Mouse (Mus musculus): ENCODE measurements around the gene Mif4gd. TPM values are rescaled to one million over a fixed set of nuclear protein-coding genes. Genes with fewer than 3 reads are reported as not detected.

The Mif4gd gene
- total and polyA plus RNA-seq, 3 experiments, result 42.0 to 62.9 TPM; not detected in 1

GRCm38 (mm10) chr11:115608421-115609399 lies 4.1 kb downstream of the Mif4gd start:
- Histone ChIP-seq H3K27ac (ENCODE audit: control insufficient read depth, low read depth, low read length) (no peak overlapping the region), H3K36me3 (ENCODE audit: control insufficient read depth in 1 of 2, insufficient read depth in 2 of 2, low read length in 2 of 2) (peaks cover 2 to 21% of the 10 kb centered on the region in 2 experiments), H3K4me3 (ENCODE audit: control insufficient read depth in 1 of 2, insufficient read depth in 1 of 2, low read depth in 2 of 2, low read length in 2 of 2) (no peak overlapping the region), H3K27me3 (ENCODE audit: control insufficient read depth in 1 of 2, insufficient read depth in 2 of 2, low read length in 2 of 2) (no peaks in the 10 kb centered on the region), H3K4me1 (ENCODE audit: control insufficient read depth in 1 of 2, insufficient read depth in 2 of 2, low read length in 2 of 2) (peaks cover 5 to 21% of the 10 kb centered on the region in 2 experiments; a peak in 3 of 4 replicates), H3K9me3 (replicated peaks; ENCODE audit: insufficient read depth, low read length) (no peaks in the 10 kb centered on the region), H3K79me2 (ENCODE audit: control insufficient read depth, insufficient read depth, low read length, poor library complexity) (peaks cover 31% of the 10 kb centered on the region), H3K9ac (ENCODE audit: control insufficient read depth, low read depth, low read length, poor library complexity, severe bottlenecking) (no peak overlapping the region)
- no peak for TF ChIP-seq MXI1 (IDR thresholded peaks at IDR 0.05; ENCODE audit: low read depth, low read length)
- TF ChIP-seq POLR2A (IDR thresholded peaks at IDR 0.05; ENCODE audit: control insufficient read depth in 1 of 2, insufficient read depth in 1 of 2, low read depth in 1 of 2, low read length in 2 of 2, poor library complexity in 1 of 2), result peak in 1 of 2 experiments; percentile 28; a peak in 1 of 4 replicates
- no peak for DNase-seq (ENCODE audit: low read depth, low spot score)

GRCm38 (mm10) chr11:115606733-115607132 lies 6.0 kb downstream of the Mif4gd start:
- TF ChIP-seq E2F4 (IDR thresholded peaks at IDR 0.05; ENCODE audit: borderline replicate concordance, low read depth, low read length), result no peak
- no peak for TF ChIP-seq EP300 (IDR thresholded peaks at IDR 0.05; ENCODE audit: low read depth in 1 of 2, low read length in 2 of 2)
- no peak for TF ChIP-seq POLR2AphosphoS5 (IDR thresholded peaks at IDR 0.05; ENCODE audit: borderline replicate concordance, low read depth, low read length)

GRCm38 (mm10) chr11:115604304-115604696 lies 8.5 kb downstream of the Mif4gd start:
- Histone ChIP-seq H3K9me3 (replicated peaks; ENCODE audit: insufficient read depth, low read length) (no peaks in the 10 kb centered on the region), H3K27me3 (ENCODE audit: control insufficient read depth in 1 of 2, insufficient read depth in 2 of 2, low read length in 2 of 2) (no peaks in the 10 kb centered on the region), H3K4me1 (ENCODE audit: control insufficient read depth in 1 of 2, insufficient read depth in 2 of 2, low read length in 2 of 2) (peaks cover 9 to 39% of the 10 kb centered on the region in 2 experiments), H3K27ac (ENCODE audit: control insufficient read depth, low read depth, low read length) (peak overlapping the region; percentile 87), H3K36me3 (ENCODE audit: control insufficient read depth in 1 of 2, insufficient read depth in 2 of 2, low read length in 2 of 2) (peaks cover 5 to 30% of the 10 kb centered on the region in 2 experiments), H3K9ac (ENCODE audit: control insufficient read depth, low read depth, low read length, poor library complexity, severe bottlenecking) (peak overlapping the region; percentile 83), H3K79me2 (ENCODE audit: control insufficient read depth, insufficient read depth, low read length, poor library complexity) (peaks cover 66% of the 10 kb centered on the region), H3K4me3 (ENCODE audit: control insufficient read depth in 1 of 2, insufficient read depth in 1 of 2, low read depth in 2 of 2, low read length in 2 of 2) (peak overlapping the region; percentile 75 to 84)
- DNase-seq (ENCODE audit: low read depth, low spot score), result peak; percentile 68
- no peak for TF ChIP-seq KAT2A (conservative IDR thresholded peaks at IDR 0.05; ENCODE audit: low read depth, low read length)
- no peak for TF ChIP-seq JUND (IDR thresholded peaks at IDR 0.05; ENCODE audit: low read depth, low read length)
- no peak for TF ChIP-seq RAD21 (IDR thresholded peaks at IDR 0.05; ENCODE audit: low read depth, low read length)
- TF ChIP-seq ZNF384 (IDR thresholded peaks at IDR 0.05; ENCODE audit: low read depth, low read length), result no peak
- TF ChIP-seq ZC3H11A (IDR thresholded peaks at IDR 0.05; ENCODE audit: low read depth, low read length), result no peak
- TF ChIP-seq MAX (IDR thresholded peaks at IDR 0.05; ENCODE audit: low read length), result no peak
- no peak for TF ChIP-seq POLR2AphosphoS5 (IDR thresholded peaks at IDR 0.05; ENCODE audit: borderline replicate concordance, low read depth, low read length)
- no peak for TF ChIP-seq GABPA (IDR thresholded peaks at IDR 0.05; ENCODE audit: low read depth, low read length)
- no peak; the same call in 1 of the 2 replicates for TF ChIP-seq MXI1 (IDR thresholded peaks at IDR 0.05; ENCODE audit: low read depth, low read length)
- no peak for TF ChIP-seq NRF1 (IDR thresholded peaks at IDR 0.05; ENCODE audit: insufficient read depth, low read depth, low read length, poor library complexity, severe bottlenecking)
- no peak for TF ChIP-seq USF2 (IDR thresholded peaks at IDR 0.05; ENCODE audit: borderline replicate concordance in 1 of 2, insufficient read depth in 1 of 2, low read depth in 1 of 2, low read length in 2 of 2)
- TF ChIP-seq USF1 (IDR thresholded peaks at IDR 0.05; ENCODE audit: low read depth, low read length), result no peak
- TF ChIP-seq E2F4 (IDR thresholded peaks at IDR 0.05; ENCODE audit: borderline replicate concordance, low read depth, low read length), result no peak; the same call in 1 of the 2 replicates
- TF ChIP-seq MAZ (IDR thresholded peaks at IDR 0.05; ENCODE audit: low read depth, low read length), result no peak
- TF ChIP-seq UBTF (IDR thresholded peaks at IDR 0.05; ENCODE audit: borderline replicate concordance, insufficient read depth, low read depth, low read length), result no peak
- TF ChIP-seq BHLHE40 (IDR thresholded peaks at IDR 0.05; ENCODE audit: borderline replicate concordance, low read depth, low read length), result no peak

More at GRCm38 (mm10) chr11:115606733-115607132, 6.0 kb downstream of the Mif4gd start:
- H3K4me3 ChIP-seq (ENCODE audit: control insufficient read depth in 1 of 2, insufficient read depth in 1 of 2, low read depth in 2 of 2, low read length in 2 of 2), result no peak overlapping the region
- peaks cover 6 to 27% of the 10 kb centered on the region in 2 experiments for H3K4me1 ChIP-seq (ENCODE audit: control insufficient read depth in 1 of 2, insufficient read depth in 2 of 2, low read length in 2 of 2)
- DNase-seq (ENCODE audit: low read depth, low spot score), result no peak
- no peaks in the 10 kb centered on the region for H3K27me3 ChIP-seq (ENCODE audit: control insufficient read depth in 1 of 2, insufficient read depth in 2 of 2, low read length in 2 of 2)
- H3K9ac ChIP-seq (ENCODE audit: control insufficient read depth, low read depth, low read length, poor library complexity, severe bottlenecking), result no peak overlapping the region
- no peak overlapping the region for H3K27ac ChIP-seq (ENCODE audit: control insufficient read depth, low read depth, low read length)
- H3K36me3 ChIP-seq (ENCODE audit: control insufficient read depth in 1 of 2, insufficient read depth in 2 of 2, low read length in 2 of 2), result peaks cover 2 to 26% of the 10 kb centered on the region in 2 experiments
- peaks cover 46% of the 10 kb centered on the region for H3K79me2 ChIP-seq (ENCODE audit: control insufficient read depth, insufficient read depth, low read length, poor library complexity)
- H3K9me3 ChIP-seq (replicated peaks; ENCODE audit: insufficient read depth, low read length), result no peaks in the 10 kb centered on the region

Measured in MEL (cell line).